Mouse (Mus musculus): Measurements from ENCODE around the gene Zbtb32.

The Zbtb32 gene

DNA sequence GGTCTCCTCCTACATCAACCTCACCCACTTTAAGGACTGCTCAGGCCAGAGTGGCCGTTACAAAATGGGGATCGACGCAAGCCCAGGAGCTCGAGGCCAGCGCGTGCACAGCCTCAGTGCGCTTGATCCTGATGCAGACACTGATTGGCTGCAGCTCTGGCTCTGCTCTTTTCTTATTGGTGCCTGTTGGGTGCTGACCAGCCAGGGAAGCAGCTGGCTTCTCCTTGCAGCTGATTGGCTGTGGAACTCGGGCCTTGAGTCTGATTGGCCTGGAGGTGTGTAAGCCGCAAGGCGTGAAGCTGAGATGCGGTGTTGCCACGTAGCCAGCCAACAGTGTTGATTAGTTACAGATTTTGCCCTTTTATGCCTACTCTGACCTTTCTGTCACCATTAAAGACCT is at the start of gene Zbtb32:
Zbtb32 (minus strand) TSS at position 124 of the 400 bp plus-strand sequence.
- in situ Hi-C loops (cut with MseI, MboI): no loop called here

DNA sequence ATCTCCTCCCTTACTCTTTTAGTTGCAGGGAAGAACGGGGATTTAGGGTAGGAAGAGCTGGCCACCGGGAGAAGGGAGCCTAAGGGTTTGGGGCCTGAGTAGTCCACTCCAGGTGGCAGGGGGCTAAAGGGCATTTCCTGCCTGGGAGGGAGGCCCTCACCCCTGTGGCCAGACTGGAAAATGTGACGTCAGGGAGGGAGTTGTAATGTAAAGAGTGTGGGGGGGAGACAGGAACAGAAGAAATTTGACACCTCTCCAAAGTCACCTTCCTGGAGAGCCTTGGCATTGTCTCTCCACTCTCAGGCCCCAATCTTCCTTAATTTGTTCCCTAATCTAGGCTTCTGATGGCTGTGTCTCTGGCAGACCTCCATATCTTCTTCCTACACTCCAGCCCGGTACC is 40.4 kb upstream of the Zbtb32 start:
- in situ Hi-C loops (cut with MseI, MboI): no loop called here

DNA sequence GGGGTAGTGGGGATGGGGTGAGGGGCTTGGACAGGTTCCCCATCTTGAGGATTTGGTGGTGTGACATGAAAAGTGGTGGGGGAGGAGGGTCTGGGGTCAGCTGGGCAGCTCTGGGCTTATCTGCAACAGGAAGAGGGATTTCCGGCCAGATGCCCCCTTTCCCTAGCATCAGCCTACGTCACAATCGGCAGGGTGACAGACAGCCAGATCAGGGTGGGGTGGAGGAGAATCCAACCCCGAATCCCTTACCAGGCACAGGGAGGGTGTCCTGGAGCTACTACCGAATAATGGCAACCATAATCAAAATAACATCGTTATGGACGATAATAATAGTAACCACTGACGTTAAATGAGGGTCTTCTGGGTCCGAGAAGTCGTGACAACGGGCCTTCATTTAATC is 37.7 kb upstream of the Zbtb32 start:
- in situ Hi-C loops (cut with MseI, MboI): no loop called here

DNA sequence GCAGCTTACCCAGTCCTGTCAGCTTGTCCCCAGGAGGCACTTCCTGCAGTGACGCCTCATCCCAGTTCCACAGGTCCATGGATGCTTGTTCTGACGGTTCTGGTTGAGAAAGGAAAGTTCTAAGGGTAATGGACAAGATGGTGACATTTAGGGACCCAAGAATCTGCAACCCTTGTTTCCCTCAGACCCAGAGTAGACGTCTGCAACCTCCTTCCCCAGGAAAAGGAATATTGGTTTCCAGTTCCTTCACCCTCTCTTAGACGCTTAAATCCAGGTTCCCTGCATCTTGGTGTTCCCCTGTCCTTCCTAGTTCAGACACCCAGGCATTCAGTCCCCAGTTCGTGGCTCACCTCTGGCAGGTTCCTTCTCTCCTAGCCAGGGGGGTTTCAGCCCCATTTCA is 37.0 kb upstream of the Zbtb32 start, which contains the start of gene Etv2:
Etv2 (minus strand) TSS at position 101 of the 400 bp plus-strand sequence.
- in situ Hi-C loops (cut with MseI, MboI): no loop called here

DNA sequence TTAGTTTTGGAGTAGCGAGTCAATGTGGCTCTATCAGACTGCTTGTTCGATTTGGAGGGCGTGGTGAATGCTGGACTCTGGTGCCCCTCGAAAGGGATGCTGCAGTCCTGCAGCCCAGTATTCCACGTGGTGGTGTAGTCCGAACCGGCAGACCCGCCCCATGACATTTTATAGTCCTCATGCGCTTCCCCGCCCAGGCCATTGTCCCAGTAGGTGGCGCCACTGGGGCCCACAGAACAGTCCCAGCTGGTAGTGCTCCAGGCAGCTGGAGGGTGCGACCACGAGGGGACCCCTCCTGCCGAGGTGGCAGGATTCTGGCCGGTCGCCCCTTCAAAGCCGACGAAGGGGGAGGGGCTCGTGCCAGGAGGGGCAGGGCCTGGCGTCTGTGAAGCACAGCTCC is 35.9 kb upstream of the Zbtb32 start:
- in situ Hi-C loops (cut with MseI, MboI): no loop called here

DNA sequence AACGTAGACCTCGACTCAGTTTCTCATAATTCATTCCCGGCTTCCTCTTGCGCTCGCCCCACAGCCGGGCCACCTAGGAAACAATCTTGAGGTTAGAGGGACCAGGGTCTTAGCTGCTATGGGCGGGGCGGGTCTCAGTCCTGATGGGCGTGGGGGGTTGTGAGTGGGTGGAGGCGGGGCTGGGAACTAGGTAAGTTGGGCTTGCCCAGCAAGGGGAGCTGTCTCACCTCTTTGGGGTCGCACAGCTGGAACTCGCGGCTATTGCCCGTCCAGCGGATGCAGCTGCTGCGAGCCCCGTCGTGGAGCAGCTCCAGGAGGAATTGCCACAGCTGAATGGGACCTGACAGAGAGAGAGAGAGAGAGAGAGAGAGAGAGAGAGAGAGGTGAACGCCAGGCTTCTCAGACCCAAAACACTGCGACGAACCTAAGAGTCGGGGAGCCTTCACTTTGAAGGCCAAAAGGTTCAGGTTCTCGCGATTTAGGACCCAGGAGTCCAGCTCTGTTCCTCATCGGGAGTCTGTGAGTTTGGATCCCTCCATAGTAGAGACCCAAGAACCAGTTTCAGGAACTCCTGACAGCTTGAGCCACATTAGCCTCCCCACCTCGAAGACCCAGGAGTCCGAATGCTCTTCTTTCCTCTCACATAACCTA is 35.2 kb upstream of the Zbtb32 start:
- in situ Hi-C loops (cut with MseI, MboI): no loop called here

DNA sequence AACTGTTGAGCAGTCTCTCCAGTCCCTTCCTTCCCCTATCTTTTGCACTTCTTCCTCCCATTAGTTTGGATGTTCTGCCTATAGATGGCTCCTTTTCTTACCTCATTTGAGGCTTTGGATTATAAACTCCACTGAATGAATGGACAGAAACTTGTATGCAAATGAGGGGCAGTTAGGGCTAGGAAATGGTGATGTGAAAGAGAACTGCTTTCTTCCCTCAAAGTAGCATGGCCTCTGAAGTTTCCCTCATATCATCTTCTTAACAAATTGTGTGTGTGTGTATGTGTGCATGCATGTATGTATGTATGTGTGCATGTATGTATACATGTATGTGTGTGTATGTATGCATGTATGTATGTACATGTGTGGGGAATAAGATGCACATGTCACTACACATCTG is 30.3 kb upstream of the Zbtb32 start:
- in situ Hi-C loops (cut with MseI, MboI): no loop called here

DNA sequence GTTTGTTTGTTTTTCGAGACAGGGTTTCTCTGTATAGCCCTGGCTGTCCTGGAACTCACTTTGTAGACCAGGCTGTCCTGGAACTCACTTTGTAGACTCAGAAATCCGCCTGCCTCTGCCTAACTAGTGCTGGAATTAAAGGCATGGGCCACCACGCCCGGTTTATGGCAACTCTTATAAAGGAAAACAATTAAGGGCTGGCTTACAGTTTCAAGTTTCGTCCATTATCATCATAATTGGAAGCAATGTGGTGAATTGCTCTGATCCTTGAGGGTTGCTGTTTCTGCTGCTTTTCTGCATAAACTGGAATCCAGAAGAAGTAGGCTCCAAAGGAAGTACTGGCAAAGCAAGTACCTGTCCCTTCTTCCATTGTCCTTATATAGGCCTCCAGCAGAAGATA is 27.9 kb upstream of the Zbtb32 start:
- in situ Hi-C loops (cut with MseI, MboI): no loop called here

DNA sequence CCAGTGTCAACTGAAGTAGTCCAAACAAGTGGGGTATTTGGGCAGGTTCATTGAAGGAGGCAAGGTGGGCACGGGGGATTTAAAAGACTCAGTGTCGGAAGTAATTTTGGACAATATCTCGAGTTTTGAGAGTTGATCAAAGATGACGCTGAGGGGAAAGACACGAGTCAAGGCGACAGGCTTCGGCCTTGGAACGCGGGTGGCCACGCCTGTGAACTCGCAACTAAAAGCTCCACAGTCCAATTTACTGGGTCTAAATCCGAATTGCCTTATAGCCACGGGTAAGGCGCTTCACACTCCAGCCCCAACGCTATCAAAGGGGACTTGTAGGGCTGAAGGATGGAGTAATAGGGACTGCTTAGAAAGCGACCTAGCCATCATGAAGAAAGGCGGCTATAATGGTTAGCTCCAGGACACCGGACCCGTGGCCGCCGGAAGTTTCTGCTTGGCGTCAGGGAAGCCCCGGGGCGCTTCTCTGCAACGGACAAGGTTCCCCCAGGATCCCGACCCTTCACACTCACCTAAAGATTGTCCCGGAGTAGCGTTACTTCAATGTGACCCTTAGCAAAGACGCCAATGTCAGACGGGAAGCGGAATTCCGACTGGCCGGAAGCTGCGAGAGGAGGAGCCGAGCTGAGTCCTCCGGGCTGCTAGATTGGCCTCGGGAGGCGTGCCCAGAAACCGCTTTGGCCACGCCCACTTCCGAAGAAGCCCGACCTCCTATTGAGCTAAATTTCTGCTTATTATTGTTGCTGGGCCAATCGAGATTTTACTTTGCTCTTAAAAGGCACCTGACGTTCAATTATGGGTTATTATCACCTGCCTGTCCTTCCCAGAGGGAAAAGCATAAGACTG is 27.0 kb upstream of the Zbtb32 start, which contains the start of gene Cox6b1:
Cox6b1 (minus strand) TSS at position 622 of the 855 bp plus-strand sequence.
- in situ Hi-C loops (cut with MseI, MboI): no loop called here

DNA sequence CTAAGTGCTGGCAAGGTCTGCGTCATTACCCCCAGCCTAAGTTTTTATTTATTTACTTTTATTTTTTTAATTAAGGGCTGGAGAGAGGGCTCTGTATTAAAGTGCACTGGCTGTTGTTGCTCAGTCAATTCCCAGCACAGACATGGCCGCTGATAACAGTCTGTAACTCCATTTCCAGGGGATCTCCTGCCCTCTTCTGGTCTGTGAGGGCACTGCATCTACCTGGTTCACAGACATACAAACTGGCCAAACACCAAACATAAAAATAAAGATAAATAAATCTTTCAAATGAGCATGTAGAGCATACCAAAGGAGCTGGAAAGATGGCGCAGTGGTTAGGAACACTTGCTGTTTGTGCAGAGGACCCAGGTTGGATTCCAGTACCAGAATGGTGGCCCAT is 20.5 kb upstream of the Zbtb32 start:
- in situ Hi-C loops (cut with MseI, MboI): no loop called here

DNA sequence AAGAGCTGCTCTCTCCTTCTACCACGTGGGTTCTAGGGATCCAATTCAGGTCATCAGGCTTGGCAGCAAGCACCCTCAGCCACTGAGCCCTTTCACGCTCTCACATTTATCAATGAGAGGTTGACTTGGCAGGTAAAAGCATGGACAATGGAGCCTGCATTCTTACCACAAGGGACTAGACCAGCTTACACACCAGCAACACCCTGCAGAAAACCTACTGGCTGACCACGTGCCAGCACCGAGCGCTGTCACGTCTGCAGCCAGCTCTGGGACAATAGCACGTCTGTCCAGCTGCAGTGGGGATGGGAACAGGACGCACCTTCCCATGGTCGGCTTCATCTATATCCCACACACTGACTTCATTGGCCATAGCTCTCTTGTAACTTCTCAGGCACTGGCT is 19.9 kb upstream of the Zbtb32 start:
- in situ Hi-C loops (cut with MseI, MboI): no loop called here

DNA sequence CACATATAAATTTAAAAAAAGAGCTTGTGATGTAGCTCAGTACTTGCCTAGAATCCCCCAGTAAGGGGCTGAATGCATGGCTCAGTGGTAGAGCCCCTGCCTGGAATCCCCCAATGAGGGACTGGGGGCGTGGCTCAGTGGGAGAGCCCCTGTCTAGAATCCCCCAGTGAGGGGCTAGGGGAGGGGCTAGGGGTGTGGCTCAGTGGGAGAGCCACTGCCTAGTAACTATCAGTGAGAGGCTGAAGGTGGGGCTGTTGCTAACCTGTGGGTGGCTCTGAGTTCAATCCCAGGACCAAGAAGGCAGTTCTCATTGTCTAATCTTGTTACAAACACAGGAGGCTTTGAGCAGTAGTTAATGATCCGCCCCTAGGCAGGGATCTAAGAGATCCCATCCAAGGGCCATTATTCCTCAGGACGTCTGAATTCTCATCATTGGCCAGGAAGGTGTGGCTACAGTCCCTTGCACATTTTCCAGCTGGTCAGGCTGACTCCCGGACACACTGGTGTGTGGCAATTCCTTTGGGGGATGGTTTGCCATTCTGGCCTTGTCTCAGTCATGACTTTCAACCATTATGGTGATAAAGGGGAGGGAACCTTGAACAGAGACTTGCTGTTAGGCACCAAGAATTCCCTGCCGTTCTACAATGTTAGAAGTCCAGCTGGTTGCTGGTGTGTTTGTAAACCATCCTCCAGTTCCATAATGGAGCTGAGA is 16.5 kb upstream of the Zbtb32 start:
- in situ Hi-C loops (cut with MseI, MboI): no loop called here

DNA sequence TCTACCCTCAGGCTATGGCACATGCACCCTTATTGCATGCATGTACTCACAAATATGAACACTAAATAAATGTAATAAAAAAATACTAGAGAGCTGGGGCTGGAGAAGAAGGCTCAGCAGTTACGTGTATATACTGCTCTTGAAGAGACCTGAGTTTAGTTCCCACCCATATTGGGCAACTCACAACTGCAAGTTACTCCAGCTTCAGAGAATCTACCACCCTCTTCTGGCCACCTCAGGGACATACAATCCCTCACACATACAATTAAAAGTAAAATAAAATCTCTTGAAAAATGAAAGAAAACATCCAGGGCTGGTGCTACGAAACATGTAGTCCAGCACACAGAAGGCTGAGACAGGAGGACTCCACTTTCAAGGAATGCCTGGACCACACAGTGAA is 15.7 kb upstream of the Zbtb32 start:
- in situ Hi-C loops (cut with MseI, MboI): no loop called here

DNA sequence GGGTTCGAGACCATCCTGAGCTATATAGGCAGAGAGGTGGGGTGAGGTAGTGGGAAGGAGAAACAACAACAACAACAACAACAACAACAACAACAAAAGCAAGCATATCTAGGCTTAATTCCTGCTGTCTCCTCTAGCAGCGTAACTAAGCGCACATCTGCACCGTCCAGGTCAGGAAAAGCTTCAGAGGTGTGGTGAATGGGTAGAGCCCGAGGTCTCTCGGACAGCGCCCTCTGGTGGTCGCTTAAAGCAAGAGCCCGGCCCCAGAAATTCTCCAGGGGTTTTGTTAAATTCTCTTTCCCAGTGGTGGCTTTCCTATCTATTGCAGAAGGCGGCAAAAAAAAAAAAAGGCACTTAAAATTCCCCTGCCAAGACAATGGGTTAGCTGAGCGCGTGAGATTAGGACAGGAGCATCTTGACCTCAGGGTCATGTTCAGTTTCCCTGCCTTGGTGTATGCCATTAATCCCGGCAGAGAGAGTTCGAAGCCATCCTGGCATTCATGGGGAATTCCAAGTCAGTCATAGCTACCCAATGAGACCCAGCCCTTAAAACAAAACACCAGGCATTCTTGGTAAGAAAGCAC is 14.9 kb upstream of the Zbtb32 start:
- in situ Hi-C loops (cut with MseI, MboI): no loop called here

DNA sequence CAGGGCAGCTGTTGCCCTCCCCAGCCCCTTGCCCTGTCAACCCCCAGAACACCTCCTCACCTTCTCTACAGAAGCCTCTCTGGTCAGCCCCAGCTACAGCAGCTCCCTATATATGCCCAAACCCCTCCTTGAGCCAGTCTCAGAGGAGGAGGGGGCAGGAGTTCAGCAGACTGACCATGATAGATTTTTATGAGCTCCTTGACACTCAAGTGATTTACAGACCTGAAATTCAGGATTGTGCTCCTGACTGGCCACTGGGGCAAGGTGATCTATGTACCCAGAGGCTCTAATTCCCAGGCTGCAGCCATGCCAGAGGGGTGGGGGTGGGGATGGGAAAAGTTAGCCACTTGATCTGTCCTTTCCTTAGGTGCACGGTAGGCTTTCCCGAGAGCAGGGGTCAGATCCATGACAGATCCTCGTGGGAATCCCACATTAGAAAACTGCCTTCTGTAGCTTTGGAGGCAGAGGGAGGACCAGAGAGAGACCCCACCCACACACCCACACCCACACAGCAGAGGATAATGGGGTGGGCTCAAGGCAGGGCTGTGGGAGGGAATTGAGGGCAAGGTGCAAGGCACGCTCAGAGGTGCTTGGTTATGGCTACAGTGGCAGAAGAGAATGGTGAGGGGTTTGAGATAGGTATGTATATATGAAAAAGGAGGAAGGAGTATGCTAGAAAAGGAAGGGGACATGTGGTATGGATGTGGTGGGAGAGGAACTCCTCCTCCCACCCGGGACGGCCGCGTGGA is 14.1 kb upstream of the Zbtb32 start, which contains the start of gene Upk1a:
Upk1a (minus strand) TSS at position 194 of the 749 bp plus-strand sequence.
- in situ Hi-C loops (cut with MseI, MboI): no loop called here

DNA sequence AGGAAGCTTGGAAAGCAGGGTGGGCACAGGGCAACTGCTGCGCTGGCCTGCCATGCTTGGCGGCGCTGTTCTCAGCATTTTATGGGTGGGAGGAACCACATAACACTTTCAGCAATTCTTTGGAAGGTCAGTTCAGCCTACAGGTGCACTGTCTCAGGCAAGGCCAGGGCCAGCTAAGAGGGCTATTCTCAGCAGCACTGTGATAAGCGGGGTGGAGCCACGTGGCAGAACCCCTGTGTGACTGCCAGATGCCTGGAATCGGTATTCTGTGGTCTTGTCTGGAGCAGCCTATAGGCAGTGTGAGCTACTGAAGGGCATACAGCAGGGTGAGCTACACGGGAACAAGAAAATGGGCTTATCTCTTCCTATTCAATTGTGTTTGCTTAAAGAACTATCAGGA is 11.3 kb upstream of the Zbtb32 start:
- in situ Hi-C loops (cut with MseI, MboI): no loop called here

DNA sequence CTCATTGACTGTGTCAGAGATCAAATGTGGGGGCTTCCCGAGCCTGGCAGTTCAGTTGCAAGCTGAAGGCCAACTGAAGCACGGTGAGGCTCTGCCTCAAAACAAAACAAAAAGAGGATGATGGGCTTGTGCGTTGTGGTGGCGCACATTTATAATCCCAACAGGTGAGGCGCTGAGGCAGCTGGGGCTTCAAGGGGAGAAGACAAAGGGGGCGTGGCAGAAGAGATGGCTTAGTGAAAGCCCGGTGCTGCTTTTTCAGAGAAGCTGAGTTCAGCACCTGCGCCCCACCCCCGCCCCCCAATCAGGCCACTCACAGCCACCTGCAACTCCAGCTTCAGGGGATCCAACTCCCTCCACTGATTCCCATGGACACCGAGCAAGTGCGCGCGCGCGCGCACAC is 9.8 kb upstream of the Zbtb32 start:
- in situ Hi-C loops (cut with MseI, MboI): no loop called here

DNA sequence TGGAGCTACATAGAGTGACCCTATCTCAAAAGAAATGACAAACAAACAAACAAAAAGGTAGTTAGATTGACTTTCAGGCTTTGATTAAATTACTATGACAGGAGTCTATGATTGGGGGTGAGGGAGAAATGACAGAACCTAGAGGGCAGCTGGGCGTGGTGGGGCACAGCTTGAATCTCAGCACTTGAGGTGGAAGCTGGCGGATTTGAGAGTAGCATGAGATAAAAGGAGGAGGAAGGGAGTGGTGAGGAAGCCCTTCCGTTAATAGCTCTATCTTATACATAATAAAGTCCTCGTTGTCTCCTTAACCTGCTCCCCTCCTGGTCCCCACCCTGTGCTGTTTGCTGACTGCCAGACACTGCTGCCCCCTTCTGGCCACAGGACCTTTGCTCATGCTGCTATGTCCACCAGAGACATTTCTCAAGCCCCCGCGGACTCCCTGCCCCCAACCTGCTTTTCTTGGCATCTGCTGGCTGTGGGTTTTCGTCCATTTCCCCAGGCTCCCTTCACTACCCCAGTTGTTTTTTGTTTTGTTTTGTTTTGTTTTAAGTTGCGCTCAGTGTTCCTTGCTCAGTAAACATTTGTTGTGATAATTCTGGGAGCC is 9.1 kb upstream of the Zbtb32 start:
- in situ Hi-C loops (cut with MseI, MboI): no loop called here

DNA sequence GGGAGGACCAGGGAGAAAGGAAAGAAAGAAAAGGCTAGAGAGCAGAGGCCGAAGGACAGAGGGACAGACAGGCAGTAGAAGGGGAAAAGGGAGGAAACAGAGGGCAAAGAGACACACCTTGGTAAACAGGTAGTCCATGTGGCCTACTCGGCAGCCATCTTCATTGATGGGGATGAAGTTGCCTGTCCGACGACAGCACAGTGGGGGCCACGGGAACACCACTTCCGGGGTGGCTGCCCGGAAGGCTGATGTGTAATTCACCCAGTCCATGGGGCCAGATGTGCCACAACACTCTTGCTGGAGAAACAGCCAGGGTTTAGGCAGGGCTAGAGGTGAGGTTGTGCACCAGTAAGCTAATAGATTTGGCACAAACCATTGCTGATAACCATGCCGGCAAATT is 6.2 kb upstream of the Zbtb32 start:
- in situ Hi-C loops (cut with MseI, MboI): no loop called here

DNA sequence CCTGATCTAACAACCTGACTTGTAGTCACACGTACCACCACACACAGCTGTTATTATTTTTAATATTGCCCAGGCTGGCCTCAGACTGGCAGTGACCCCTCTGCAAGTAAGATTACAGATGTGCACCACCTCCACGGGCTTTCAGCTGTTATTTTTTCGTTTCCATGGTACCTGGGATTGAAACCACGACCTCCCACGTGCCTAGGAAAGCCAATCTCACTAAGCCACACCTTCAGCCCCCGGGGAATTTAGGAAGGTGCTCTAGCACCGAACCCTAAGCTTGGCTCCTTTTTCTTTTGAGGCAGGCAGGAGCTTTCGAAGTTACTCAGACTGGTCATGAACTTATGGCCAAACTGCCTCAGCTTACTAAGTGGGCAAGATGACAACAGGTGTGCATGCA is 5.7 kb upstream of the Zbtb32 start:
- in situ Hi-C loops (cut with MseI, MboI): no loop called here

DNA sequence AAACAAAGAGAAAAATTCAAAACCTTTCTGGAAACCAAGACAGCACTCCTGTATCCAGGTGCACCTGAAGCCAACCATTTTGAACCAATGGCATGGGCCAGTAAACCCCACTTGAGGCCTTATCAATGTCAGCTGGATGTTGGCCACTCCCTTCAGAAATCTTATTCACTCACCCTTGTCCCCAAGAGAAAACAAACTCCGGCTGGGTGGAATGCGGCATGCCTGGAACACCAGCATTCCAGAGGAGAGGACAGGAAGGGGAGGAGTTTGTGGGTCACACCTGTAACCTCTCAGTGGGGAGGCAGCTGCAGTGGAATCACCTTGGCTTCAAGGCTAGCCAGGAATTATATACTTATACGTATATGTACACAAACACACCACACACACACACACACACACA is 3.9 kb upstream of the Zbtb32 start:
- in situ Hi-C loops (cut with MseI, MboI): no loop called here
